ENCODE assay signal across 12 mouse cellular contexts in the genomic region with DNA sequence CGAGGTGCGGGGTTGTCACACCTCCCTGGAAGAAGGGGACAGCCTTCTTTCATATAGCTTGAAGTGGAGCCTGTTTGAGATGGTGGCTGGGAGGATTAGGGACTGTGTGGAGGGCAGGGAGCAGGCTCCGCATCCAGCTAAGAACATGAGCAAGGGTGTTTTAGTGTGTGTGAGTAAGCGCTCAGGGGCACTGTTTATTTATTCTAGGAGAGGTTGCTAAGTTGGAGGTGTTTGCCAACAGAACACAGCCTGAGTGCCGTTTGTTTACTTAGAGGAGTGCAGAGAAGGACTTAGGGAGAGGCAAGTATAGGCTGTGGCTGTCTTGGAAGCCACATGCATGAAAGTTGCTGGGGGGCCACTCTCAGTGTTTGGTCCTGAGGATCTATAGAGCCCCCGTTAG.
DNase-seq lines count a peak whose midpoint lies in the region; ATAC-seq and TF ChIP-seq lines count a peak whose summit lies in the region.
"Had no signal": no experiment of that assay in that cellular context is flagged by ENCODE, and none has a peak within 500 bp of the region (broad histone marks: within the 10 kb centered on the region; RNA-seq: fewer than 3 reads in every experiment).

No protein-coding gene starts in this region.

- WGBS in heart, embryonic 10.5 days = 25% methylated on average over 6 of the region's 6 CpGs
- WGBS in forebrain, embryonic 15.5 days = 46% methylated on average over 6 of the region's 6 CpGs
- 11% methylated on average over 6 of the region's 6 CpGs for WGBS in lung, postnatal 0 days

- H3K27me3 ChIP-seq in heart, embryonic 10.5 days (ENCODE audit: insufficient read depth, poor library complexity, severe bottlenecking) = 0 out of 2 replicates have a peak, but pooled peaks cover 5% of the 10 kb centered on the region
- no peaks in the 10 kb centered on the region for H3K27me3 ChIP-seq in forebrain, embryonic 15.5 days
- no peaks in the 10 kb centered on the region for H3K27me3 ChIP-seq in lung, postnatal 0 days (replicated peaks; ENCODE audit: insufficient read depth, low read length)
- H3K27me3 ChIP-seq: CH12.LX had no signal

- no peak for DNase-seq in heart, embryonic 10.5 days (ENCODE audit: low spot score)
- DNase-seq in heart, postnatal 36 days = no peak
- peak; percentile 70 for DNase-seq in NIH3T3 (ENCODE audit: low read depth)
- DNase-seq in lung, postnatal 0 days (ENCODE audit: low spot score) = peak; percentile 82
- DNase-seq in layer of hippocampus, postnatal 36 days = no peak
- DNase-seq in gastrocnemius, postnatal 14 days = no peak
- DNase-seq in left cerebral cortex, adult 11 months (ENCODE audit: low spot score) = no peak
- DNase-seq: cerebellum, adult 2 months had no signal

- ATAC-seq in forebrain, embryonic 15.5 days (replicated peaks) = no peak
- peak; percentile 92 for ATAC-seq in lung, postnatal 0 days

- no peak for TF ChIP-seq EP300 in lung, postnatal 0 days (IDR thresholded peaks at IDR 0.05)

- intact Hi-C loops in heart, postnatal 36 days (cut with DNase I) = loop anchor here (5.0 kb wide), 1 partner anchor 67 kb away; no protein-coding TSS in a partner anchor
- intact Hi-C loops in gastrocnemius, postnatal 14 days (cut with DNase I; ENCODE audit: low total_unique reads) = no loop called here

- H3K4me1 ChIP-seq in heart, embryonic 10.5 days = peaks cover 44% of the 10 kb centered on the region
- H3K4me1 ChIP-seq in forebrain, embryonic 15.5 days = peaks cover 53% of the 10 kb centered on the region
- H3K4me1 ChIP-seq in lung, postnatal 0 days (ENCODE audit: insufficient read depth, low read depth, low read length) = peaks cover 15% of the 10 kb centered on the region; the same call in 1 of the 2 replicates

- peak overlapping the region; percentile 60 for H3K27ac ChIP-seq in heart, embryonic 10.5 days
- H3K27ac ChIP-seq in forebrain, embryonic 15.5 days (replicated peaks) = peak overlapping the region; percentile 90
- H3K27ac ChIP-seq in lung, postnatal 0 days (ENCODE audit: low read length) = no peak overlapping the region

- H3K9me3 ChIP-seq in heart, embryonic 10.5 days = no peaks in the 10 kb centered on the region
- no peaks in the 10 kb centered on the region for H3K9me3 ChIP-seq in forebrain, embryonic 15.5 days
- no peaks in the 10 kb centered on the region for H3K9me3 ChIP-seq in lung, postnatal 0 days (ENCODE audit: low read length)
- H3K9me3 ChIP-seq: hindbrain, embryonic 13.5 days had no signal

- no peak overlapping the region for H3K9ac ChIP-seq in forebrain, embryonic 15.5 days (replicated peaks)
- H3K9ac ChIP-seq in lung, postnatal 0 days (replicated peaks; ENCODE audit: low read depth) = no peak overlapping the region
- H3K9ac ChIP-seq: hindbrain, embryonic 13.5 days had no signal

- H3K4me2 ChIP-seq in forebrain, embryonic 15.5 days (replicated peaks) = no peak overlapping the region
- no peak overlapping the region for H3K4me2 ChIP-seq in lung, postnatal 0 days (replicated peaks; ENCODE audit: low read depth, low read length)
- H3K4me2 ChIP-seq: hindbrain, embryonic 13.5 days had no signal

- no peaks in the 10 kb centered on the region for H3K36me3 ChIP-seq in heart, embryonic 10.5 days
- H3K36me3 ChIP-seq in forebrain, embryonic 15.5 days = no peaks in the 10 kb centered on the region
- no peaks in the 10 kb centered on the region for H3K36me3 ChIP-seq in lung, postnatal 0 days (ENCODE audit: insufficient read depth, low read length)
- H3K36me3 ChIP-seq: hindbrain, embryonic 13.5 days had no signal

- no peak for TF ChIP-seq CTCF in lung, postnatal 0 days (IDR thresholded peaks at IDR 0.05)

- H3K4me3 ChIP-seq in heart, embryonic 10.5 days = no peak overlapping the region
- H3K4me3 ChIP-seq in forebrain, embryonic 15.5 days = no peak overlapping the region
- H3K4me3 ChIP-seq in lung, postnatal 0 days (ENCODE audit: low read depth, low read length) = no peak overlapping the region
- H3K4me3 ChIP-seq: erythroblast, embryonic 14.5 days; hindbrain, embryonic 13.5 days had no signal

Comparison
In these comparisons a context has a peak if more than half of its experiments do, and no peak if none do; other contexts are left out.
1. DNase-seq: peak in NIH3T3 (single experiment) and lung, postnatal 0 days (single experiment); none in heart, embryonic 10.5 days (single experiment), heart, postnatal 36 days (0 of 2), layer of hippocampus, postnatal 36 days (0 of 2), gastrocnemius, postnatal 14 days (single experiment) and left cerebral cortex, adult 11 months (single experiment).